Mouse (Mus musculus): ENCODE data around the gene Il11.

- TF ChIP-seq CEBPB (IDR thresholded peaks at IDR 0.05; ENCODE audit: insufficient read depth, poor library complexity, severe bottlenecking) (no peak), TCF3 (IDR thresholded peaks at IDR 0.05; ENCODE audit: insufficient read length, low read depth) (no peak)
Observed at GRCm38 (mm10) chr7:4792278-4793212, 9.9 kb upstream of the Il11 start, which contains the start of gene Rpl28.

All from myocyte (in vitro differentiated cells).